Mouse (Mus musculus) C2C12 (cell line): ENCODE results near the gene Smoc1.

Experiments
- CTCF ChIP-seq: IDR thresholded peaks from one replicate; pipeline ENCODE4 v1.5.1; 2011; ENCODE audit not compliant: control insufficient read depth, insufficient read depth, insufficient read length
- MYOD1 ChIP-seq: IDR thresholded peaks from one replicate; pipeline ENCODE4 v1.6.1; 2011; ENCODE audit warnings: low read depth; ENCODE audit not compliant: control insufficient read depth, insufficient read length

- TF ChIP-seq CTCF (no peak), MYOD1 (no peak)
Measured at GRCm38 (mm10) chr12:81128693-81129092, 102.1 kb downstream of the Smoc1 start.
